Mouse (Mus musculus) forebrain, embryonic 10.5 days (tissue): ENCODE measurements around the gene Fbn1. TPM values are rescaled to one million over a fixed set of nuclear protein-coding genes. Genes with fewer than 3 reads are reported as not detected.

Source experiments
- DNase-seq: peaks from one replicate; pipeline ENCODE4 v3.0.0-alpha.2; 2017; ENCODE audit warnings: low spot score; ENCODE audit errors: extremely low spot score
- H3K27ac ChIP-seq: fragments of 300-500 bp; sonication (generic); 2 replicates; pipeline ENCODE4 v1.5.1; 2016; ENCODE audit warnings: mild to moderate bottlenecking
- H3K27me3 ChIP-seq: fragments of 300-500 bp; sonication (generic); 2 replicates; pipeline ENCODE4 v1.6.1; 2016; ENCODE audit warnings: mild to moderate bottlenecking; ENCODE audit not compliant: poor library complexity, severe bottlenecking
- H3K36me3 ChIP-seq: fragments of 300-500 bp; sonication (generic); replicated peaks from 2 replicates; pipeline ENCODE4 v1.6.1; 2016; ENCODE audit warnings: mild to moderate bottlenecking, moderate library complexity
- H3K4me1 ChIP-seq: fragments of 300-500 bp; sonication (generic); 2 replicates; pipeline ENCODE4 v1.6.1; 2016
- H3K4me3 ChIP-seq: fragments of 300-500 bp; sonication (generic); 2 replicates; pipeline ENCODE4 v1.5.1; 2016; ENCODE audit warnings: mild to moderate bottlenecking, moderate library complexity
- H3K9me3 ChIP-seq: fragments of 300-500 bp; sonication (generic); 2 replicates; pipeline ENCODE4 v1.6.1; 2016; ENCODE audit warnings: mild to moderate bottlenecking, moderate library complexity
- WGBS: fragments of 180-500 bp; shearing (Covaris S2); methylation state at CpG from one replicate; pipeline ENCODE4 v1.1.7; 2016; 5-methylcytosine and 5-hydroxymethylcytosine counted together
- polyA plus RNA-seq: library from polyadenylated mRNA; unstranded; fragments of >200 nt; fragmentation: Nextera tagmentation; extraction: Ambion mirVana; gene quantifications from 2 replicates; pipeline ENCODE4 v1.2.1, GENCODE M21; 2016

Gene Fbn1
- 4.2 and 5.2 TPM in 2 replicates for polyA plus RNA-seq

DNA sequence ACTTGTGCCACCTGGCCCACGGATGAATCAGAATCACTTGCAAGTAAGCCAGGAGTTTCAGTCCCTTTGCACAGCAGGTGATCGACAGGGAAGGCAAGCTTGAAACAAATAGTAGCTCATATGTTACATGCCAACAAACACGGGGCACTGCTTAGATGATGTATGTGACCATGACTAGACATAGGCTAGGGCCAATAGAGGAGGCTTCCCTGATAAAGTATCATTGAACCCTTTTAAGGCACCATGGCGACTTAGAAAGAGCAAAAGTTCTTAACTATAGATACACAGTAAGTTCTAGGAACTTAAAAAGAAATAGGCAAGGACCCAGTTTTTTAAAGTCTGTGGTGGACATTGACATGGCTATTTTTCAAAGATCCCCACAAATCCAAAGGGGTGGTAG, at the start of gene Fbn1:
Gene Fbn1, minus strand, starts transcription at position 101 of the 400 bp plus-strand sequence.
- H3K4me1 ChIP-seq = peaks cover 33% of the 10 kb centered on the region
- no peak for DNase-seq
- peak within 1 kb of the TSS; percentile 89 for H3K27ac ChIP-seq
- WGBS = 84% methylated on average over 4 of the region's 4 CpGs
- H3K27me3 ChIP-seq = peaks cover 47% of the 10 kb centered on the region
- H3K9me3 ChIP-seq = no peaks in the 10 kb centered on the region
- H3K36me3 ChIP-seq = 0 out of 2 replicates have a peak, but pooled peaks cover 1% of the 10 kb centered on the region
- H3K4me3 ChIP-seq = peak within 1 kb of the TSS; percentile 79

DNA sequence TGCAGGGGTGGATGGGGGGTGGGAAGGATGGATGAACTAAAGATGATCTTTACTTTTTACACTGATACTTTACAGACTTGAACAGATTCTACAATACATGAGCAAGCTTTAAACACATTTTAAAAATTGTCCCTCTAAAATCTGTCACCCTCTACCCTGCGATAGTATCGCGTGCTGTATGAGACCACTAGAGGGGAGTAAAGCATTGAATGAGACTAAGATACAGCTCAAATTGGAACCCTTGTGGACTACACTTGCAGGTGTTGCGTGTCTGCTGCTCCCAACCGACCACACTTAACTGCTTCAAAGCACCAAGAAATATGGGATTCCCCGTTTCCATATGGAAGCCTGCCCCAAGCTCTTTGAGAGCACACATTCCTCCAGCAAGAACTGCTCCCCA, 48.0 kb upstream of the Fbn1 start:
- Histone ChIP-seq H3K4me3 (no peak overlapping the region), H3K27me3 (no peaks in the 10 kb centered on the region), H3K36me3 (0 out of 2 replicates have a peak, but pooled peaks cover 2% of the 10 kb centered on the region), H3K4me1 (peaks cover 23% of the 10 kb centered on the region), H3K27ac (no peak overlapping the region), H3K9me3 (no peaks in the 10 kb centered on the region)
- 81% methylated on average over 6 of the region's 6 CpGs for WGBS
- no peak for DNase-seq

DNA sequence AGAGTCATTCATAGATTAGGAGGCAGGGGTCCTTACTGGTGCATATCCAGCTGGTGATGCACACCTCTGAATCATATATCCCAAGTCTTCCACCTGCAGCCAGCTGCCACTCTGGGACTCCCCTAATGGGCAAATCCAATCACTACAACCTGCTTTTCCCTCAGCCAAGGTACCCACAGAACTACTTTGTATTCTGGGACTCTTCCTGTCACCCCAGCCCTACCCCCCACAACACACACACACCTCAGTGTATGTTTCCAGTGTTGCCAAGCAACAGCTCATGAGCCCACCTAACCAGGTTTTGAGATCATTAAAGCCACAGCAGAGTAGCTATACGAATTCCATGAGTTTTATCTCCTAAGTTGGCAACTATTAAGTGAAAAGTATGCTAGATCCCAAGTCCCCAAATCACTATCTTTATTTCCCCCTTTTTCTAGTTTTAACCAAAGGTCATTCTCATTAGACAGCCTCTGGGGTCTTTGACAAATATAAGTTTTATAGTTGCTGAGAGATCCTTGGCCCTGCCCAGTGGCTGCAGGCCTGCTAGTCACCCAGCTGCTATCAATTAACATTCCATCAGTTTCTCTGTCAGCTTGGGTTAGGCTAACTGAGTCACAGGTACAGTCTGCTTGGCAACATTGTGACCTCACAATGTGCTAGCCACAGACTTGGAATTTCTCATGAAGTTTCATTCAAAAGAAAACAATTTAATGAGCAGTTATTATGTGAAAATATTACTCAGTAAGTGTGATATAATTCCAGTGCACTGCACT, 41.2 kb upstream of the Fbn1 start:
- no peaks in the 10 kb centered on the region for H3K27me3 ChIP-seq
- H3K4me1 ChIP-seq = peaks cover 3% of the 10 kb centered on the region; the same call in 1 of the 2 replicates
- H3K4me3 ChIP-seq = no peak overlapping the region
- DNase-seq = no peak
- H3K27ac ChIP-seq = no peak overlapping the region
- no peaks in the 10 kb centered on the region for H3K9me3 ChIP-seq
- no peaks in the 10 kb centered on the region for H3K36me3 ChIP-seq
- 78% methylated on average over 1 of the region's 1 CpGs for WGBS

DNA sequence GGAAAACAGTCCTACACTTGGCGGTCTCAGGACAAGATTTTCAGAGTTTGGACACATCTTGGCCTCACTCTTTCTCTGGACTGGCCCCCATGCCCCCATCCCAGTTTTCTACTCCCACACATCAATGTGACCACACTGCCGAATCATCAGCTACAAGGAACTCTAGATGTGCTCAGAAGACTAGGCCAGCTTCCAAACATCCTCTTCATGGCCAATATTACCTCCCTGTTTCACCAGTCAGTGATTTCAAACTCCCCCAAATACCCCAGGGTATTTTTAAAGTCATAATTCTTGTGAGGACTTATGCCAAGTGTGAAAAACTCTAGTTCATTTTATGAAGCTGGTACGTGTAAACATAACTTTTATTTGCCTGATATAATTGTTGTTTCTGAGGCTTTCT, 37.2 kb upstream of the Fbn1 start:
- no peaks in the 10 kb centered on the region for H3K36me3 ChIP-seq
- H3K4me1 ChIP-seq = peaks cover 3% of the 10 kb centered on the region; the same call in 1 of the 2 replicates
- no peak for DNase-seq
- no peaks in the 10 kb centered on the region for H3K27me3 ChIP-seq
- 91% methylated on average over 3 of the region's 3 CpGs for WGBS
- H3K27ac ChIP-seq = no peak overlapping the region
- H3K4me3 ChIP-seq = no peak overlapping the region
- H3K9me3 ChIP-seq = no peaks in the 10 kb centered on the region

DNA sequence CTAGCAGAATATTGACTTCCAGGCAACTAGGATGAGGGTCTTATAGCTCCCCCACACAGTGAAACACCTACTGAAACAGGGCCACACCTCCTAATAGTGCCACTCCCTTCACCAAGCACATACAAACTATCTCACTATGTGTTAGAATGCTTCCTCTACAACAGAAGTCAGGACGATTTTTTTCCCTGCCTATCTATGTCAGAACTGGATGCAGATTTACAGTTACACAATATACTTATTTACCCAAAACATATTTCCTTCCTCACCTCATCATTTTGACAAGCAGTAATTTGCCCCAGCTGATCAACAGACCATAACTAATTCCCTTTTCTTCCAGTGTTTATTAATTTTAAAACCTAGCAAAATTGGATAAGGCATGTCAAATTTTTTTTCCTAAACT, 35.9 kb upstream of the Fbn1 start:
- no peaks in the 10 kb centered on the region for H3K9me3 ChIP-seq
- DNase-seq = no peak
- H3K4me3 ChIP-seq = no peak overlapping the region
- H3K27ac ChIP-seq = no peak overlapping the region
- 76% methylated on average over 1 of the region's 1 CpGs for WGBS
- no peaks in the 10 kb centered on the region for H3K36me3 ChIP-seq
- H3K27me3 ChIP-seq = no peaks in the 10 kb centered on the region
- no peaks in the 10 kb centered on the region; the same call in 1 of the 2 replicates for H3K4me1 ChIP-seq

DNA sequence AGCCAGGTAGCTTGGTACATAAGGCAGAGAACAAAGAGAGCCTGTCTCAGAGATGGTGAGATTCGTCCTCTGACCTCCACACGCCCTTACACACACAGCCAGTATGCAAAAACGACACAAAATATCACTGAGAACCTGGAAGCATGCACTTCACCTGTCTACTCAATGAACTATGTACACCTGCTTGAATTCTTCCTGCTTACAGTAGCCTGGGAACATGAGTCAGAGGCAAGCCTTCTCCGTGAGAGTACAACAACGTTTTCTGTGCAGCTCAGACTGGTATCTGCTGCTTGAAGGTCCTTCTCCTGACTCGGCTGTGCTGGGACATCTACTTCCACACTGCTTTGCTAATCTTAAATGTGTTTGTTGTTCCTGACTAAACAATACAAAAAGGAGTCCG, 33.7 kb upstream of the Fbn1 start:
- H3K4me1 ChIP-seq = no peaks in the 10 kb centered on the region
- H3K36me3 ChIP-seq = no peaks in the 10 kb centered on the region
- no peak overlapping the region for H3K4me3 ChIP-seq
- no peaks in the 10 kb centered on the region for H3K9me3 ChIP-seq
- no peak overlapping the region for H3K27ac ChIP-seq
- WGBS = 85% methylated on average over 7 of the region's 7 CpGs
- no peaks in the 10 kb centered on the region for H3K27me3 ChIP-seq
- no peak for DNase-seq

DNA sequence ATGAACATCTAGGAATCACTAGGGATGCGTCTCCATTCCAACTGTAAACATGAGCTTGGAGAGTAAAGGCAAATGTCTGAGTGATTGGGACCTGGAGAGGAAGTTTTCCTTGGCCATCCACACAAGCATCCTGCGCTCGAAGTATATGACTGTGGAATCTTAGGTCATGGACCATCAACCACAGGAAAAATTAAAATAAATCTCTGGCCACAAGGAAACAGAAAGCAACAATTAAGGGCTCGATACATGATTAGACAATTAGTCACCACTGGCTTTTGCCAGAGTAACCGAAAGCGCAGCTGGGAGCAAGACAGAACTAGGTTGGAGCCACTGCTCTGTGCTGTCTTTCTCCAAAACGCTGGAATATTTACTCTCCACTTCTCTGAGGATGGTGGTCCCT, 32.8 kb upstream of the Fbn1 start:
- Histone ChIP-seq H3K4me3 (no peak overlapping the region), H3K9me3 (no peaks in the 10 kb centered on the region), H3K27ac (no peak overlapping the region), H3K27me3 (no peaks in the 10 kb centered on the region), H3K4me1 (no peaks in the 10 kb centered on the region), H3K36me3 (no peaks in the 10 kb centered on the region)
- DNase-seq = no peak
- 89% methylated on average over 7 of the region's 7 CpGs for WGBS

DNA sequence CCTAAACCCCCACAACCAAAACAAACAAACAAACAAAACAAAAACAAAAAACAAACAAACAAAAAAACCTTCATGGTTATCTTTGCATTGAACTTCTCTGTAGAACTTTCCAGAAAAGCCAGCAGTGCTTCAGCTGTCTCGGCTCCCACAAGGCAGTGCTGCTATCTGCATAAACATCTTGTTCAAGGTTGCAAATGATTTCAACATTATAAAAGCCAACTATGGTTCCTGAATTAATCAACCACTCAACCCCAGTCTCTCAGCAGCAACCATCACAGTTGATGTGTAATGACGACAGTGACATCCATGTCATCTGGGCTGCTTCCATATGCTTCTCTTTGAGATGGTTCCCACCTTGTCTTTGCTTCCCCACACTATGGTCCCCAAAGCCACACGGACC, 31.8 kb upstream of the Fbn1 start:
- Histone ChIP-seq H3K4me1 (no peaks in the 10 kb centered on the region), H3K27ac (no peak overlapping the region), H3K9me3 (no peaks in the 10 kb centered on the region), H3K27me3 (no peaks in the 10 kb centered on the region), H3K4me3 (no peak overlapping the region), H3K36me3 (no peaks in the 10 kb centered on the region)
- no peak for DNase-seq
- 86% methylated on average over 3 of the region's 3 CpGs for WGBS

DNA sequence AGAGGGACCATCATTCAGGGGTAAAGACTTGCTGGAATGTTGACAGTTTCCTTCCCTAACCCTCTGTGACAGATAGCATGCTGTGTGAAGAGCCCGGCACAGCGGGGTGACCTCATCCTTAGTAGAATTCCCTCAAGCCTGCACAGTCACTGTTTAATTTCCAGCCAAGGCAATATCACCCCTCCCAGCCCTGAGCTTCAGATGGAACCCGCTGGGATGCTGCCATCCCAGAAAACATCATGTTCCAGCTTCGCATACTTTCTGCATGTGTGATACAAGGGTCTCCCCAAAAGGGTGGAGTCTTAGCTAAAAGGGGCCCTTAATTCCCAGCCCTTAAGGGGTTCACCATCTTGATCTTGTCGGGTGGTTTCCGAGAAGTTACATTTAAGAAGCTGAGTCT, 22.9 kb upstream of the Fbn1 start:
- WGBS = 88% methylated on average over 6 of the region's 6 CpGs
- no peak for DNase-seq

DNA sequence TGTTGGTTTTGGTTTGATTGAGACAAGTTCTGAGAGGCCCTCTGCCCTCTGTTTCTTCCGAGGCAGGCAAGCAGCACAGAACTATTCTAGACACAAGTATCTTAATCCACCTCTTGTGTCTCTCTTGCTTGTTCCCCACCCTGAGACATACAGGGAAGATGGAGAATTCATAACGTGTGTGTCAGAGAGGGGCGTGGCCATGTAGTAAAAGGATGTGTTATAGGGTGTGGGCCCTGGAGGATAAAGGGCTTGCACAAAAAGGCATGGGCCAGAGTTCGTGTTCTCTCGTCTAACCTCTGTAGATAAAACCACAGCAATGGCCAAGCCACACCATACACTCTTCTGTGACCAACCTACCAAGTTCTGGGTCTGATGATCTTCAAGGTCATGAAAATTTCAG, 18.8 kb upstream of the Fbn1 start:
- Histone ChIP-seq H3K27me3 (no peaks in the 10 kb centered on the region), H3K27ac (no peak overlapping the region), H3K9me3 (no peaks in the 10 kb centered on the region), H3K4me3 (no peak overlapping the region), H3K4me1 (no peaks in the 10 kb centered on the region), H3K36me3 (no peaks in the 10 kb centered on the region)
- WGBS = 88% methylated on average over 5 of the region's 5 CpGs
- DNase-seq = no peak

More for the DNA sequence above, 22.9 kb upstream of the Fbn1 start:
- H3K27me3 ChIP-seq = no peaks in the 10 kb centered on the region
- H3K27ac ChIP-seq = no peak overlapping the region
- no peaks in the 10 kb centered on the region for H3K4me1 ChIP-seq
- H3K9me3 ChIP-seq = no peaks in the 10 kb centered on the region
- H3K4me3 ChIP-seq = no peak overlapping the region
- no peaks in the 10 kb centered on the region for H3K36me3 ChIP-seq

DNA sequence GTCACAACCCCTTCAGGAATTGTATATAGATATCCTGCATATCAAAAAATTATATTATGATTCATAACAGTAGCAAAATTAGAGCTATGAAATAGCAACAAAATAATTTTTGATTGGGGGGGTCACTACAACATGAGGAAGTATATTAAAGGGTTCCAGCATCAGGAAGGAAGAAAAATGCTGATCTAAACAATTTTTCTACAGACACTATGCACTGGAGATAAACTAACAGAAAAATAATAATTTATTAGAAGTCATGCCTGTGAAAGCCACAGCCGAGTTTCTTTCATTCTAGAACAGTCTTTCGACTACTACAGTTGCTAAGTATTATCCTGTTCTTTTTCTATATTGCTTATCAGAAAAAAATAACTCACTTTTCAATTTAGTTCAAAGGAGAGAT, 17.7 kb upstream of the Fbn1 start:
- no peaks in the 10 kb centered on the region for H3K9me3 ChIP-seq
- no peaks in the 10 kb centered on the region for H3K36me3 ChIP-seq
- H3K27me3 ChIP-seq = no peaks in the 10 kb centered on the region
- H3K4me3 ChIP-seq = no peak overlapping the region
- no peak overlapping the region for H3K27ac ChIP-seq
- 95% methylated on average over 2 of the region's 2 CpGs for WGBS
- H3K4me1 ChIP-seq = no peaks in the 10 kb centered on the region
- DNase-seq = no peak

DNA sequence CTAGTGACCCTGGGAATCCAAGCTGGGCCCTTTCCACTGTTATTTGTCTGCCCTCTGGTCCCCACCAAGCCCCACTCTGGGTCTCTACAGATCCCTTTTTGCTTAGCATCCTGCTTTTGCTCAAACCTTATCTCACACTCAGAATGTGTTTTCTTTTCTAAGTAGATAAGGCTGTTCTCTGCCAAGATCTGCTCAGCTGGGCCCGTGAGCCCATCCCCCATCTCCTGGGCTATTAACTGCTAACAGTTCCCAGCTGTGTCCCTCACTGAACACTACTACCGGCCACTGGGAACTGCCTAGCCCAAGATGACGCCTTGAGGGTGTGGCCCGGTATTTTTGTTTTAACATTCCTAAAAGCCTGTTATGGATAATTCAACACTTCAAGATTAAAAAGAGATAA, 8.8 kb upstream of the Fbn1 start:
- peak; percentile 26 for DNase-seq
- H3K4me3 ChIP-seq = no peak overlapping the region
- H3K4me1 ChIP-seq = peaks cover 13% of the 10 kb centered on the region
- H3K27me3 ChIP-seq = no peaks in the 10 kb centered on the region
- no peaks in the 10 kb centered on the region for H3K9me3 ChIP-seq
- no peak overlapping the region for H3K27ac ChIP-seq
- 47% methylated on average over 4 of the region's 4 CpGs for WGBS
- H3K36me3 ChIP-seq = no peaks in the 10 kb centered on the region

DNA sequence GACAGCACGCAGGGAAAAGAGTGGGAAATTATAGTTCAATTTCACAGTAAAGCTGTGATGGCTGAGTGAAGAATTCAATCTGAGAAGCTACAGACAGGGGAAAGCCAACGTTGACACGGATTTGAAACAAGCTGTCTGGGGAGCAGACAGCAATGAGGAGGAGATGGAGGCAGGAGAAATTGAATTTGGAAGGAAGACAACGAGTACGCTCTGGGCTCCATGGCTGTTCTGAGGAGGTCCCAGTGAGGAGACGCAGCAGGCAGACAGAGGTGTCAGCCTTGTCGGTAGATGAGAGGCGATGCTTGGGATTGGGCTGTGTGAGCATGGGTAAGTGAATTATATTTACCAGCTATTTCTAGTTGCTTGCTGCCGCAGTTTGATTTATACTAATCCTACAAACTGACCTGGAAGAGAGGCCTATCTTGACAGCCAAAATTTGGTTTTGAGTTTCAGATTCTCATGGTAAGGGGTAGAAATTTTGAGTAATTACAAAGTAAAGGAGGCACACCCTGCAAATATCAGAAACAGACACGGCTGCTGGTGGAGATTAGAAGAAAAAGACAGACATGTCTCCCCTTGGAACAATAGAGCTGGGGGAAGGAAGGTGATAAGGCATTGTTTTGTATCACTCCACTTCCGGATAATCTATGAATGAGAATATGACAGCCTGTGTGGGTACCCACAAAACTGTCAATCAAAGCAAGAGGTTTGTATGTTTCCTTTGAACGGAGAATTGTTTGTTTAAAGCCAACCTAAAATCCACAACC, 7.7 kb upstream of the Fbn1 start:
- no peaks in the 10 kb centered on the region for H3K27me3 ChIP-seq
- H3K36me3 ChIP-seq = no peaks in the 10 kb centered on the region
- no peak overlapping the region for H3K4me3 ChIP-seq
- no peak overlapping the region for H3K27ac ChIP-seq
- 82% methylated on average over 12 of the region's 12 CpGs for WGBS
- peaks cover 16% of the 10 kb centered on the region for H3K4me1 ChIP-seq
- no peaks in the 10 kb centered on the region for H3K9me3 ChIP-seq
- DNase-seq = no peak
